Mouse (Mus musculus): ENCODE results near the gene Sytl1.

The Sytl1 gene

DNA sequence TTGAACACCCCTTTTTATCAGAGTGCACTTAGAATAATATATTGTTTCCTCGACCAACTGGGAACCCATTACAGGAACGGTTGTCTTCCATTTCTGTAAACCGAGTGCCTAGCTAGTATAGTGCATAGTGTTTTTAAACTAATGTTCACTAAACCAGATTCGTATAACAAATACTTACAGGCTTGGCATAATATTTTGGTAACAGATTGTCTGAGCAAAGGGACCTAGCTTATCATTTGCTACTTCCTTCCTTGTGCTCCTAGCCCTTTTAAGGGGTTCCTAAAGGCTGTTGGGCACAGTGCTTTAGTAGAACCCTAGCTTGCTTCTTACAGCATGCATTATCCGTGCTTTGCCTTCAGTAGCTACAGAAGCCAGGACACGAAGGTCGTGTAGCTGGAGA, 18.6 kb upstream of the Sytl1 start:
- no peak for DNase-seq (ENCODE audit: low read depth, low spot score)

DNA sequence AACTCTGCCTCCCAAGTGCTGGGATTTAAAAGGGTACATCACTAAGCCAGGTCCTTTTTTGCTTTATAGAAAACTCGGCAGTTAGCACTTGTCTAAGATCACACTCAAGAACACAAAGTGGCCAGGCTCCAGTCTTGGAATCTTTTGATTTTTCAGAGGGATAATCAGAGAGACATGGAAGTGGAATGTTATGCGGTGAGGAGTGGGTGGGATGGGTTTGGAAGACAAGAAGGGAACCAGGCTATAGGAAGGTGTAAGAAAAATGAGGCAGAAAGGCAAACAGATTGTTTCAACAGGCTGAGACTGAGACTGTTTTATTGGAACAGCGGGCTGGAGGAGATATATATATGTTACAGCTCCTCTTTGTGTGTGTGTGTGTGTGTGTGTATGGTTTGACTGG, 15.6 kb upstream of the Sytl1 start:
- DNase-seq (ENCODE audit: low read depth, low spot score) = no peak

DNA sequence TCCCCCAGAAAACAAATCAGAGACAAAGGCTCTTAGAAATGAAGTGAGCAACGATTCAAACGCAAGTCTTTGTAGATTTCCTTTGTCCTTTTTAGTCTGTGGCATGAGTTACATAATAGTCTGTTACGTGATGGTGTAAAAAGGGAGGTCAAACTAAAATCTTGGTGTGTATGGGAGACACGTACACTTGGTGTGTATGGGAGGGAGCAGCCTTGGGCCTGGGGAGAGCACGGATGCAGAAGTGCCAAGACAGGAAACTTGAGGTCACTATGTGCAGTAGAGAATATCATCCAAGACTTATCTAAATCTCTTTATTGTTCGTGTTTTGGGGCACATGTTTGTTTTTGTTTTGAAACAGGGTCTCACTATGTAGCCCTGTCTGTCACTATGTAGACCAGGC, 15.2 kb upstream of the Sytl1 start:
- DNase-seq (ENCODE audit: low read depth, low spot score) = no peak

DNA sequence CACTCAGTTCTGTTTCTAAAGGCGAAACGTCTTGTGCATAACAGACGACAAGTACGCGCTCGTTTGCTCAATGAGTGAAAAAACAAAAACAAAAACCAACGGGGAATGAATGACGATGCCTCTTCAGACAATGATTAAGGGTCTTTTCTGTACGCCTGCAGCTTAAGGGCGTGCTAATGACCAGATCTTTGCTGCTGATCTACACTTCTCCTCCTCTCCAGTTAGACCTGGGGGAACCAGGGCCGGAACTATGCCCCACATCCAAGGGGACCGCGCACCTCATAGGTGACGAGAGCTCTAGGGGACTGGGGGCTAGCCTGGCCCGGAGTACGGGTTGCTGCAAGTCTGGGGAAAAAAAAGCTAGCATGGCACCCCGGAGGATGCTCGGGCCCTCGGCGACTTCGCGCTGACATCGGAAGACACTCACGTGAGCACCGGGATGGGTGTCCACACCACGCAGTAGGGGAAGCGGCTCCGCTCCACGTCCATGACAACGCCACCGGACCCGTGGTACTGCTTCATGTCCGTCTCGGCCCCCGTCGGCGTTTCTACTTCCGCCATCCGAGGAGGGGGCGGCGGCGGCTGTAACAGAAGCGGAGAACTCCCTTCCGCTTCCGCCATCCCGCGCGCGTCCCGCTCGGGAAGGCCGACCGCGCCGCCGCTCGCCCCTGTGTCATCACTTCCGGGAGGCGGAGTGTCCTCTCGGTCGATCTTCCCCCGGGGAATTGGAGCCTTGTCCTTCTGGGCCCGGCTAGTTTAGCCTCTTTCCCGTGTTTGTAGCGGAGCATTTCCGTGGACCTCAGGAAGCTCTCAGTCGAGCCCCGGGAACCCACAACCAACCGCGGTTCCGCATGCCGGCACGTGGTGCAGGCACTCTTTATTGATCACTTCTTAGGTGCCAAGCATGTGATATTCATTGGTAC, 14.5 kb upstream of the Sytl1 start, which contains the start of gene Tmem222:
TSS of gene Tmem222 (minus strand) at position 689 of the 923 bp plus-strand sequence.
- peak; percentile 98 for DNase-seq (ENCODE audit: low read depth, low spot score)

DNA sequence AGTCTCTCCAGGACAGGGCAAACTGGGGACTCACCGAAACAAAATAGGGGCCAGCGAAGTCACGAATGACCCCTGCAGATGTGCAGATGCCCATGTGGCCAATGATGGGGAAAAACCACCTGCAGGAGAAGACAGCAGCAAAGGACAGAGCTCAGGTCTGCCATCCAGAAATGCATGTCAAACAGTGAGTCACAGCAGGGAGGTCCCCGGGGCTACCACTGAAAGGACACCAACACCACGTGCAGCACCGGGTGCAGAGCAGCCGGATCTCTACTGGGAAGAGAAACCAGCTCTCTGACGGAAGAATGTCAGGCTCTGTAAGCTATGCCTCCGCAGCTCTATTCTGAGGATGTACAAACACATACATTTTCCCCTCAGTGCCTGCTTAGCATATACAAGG, 8.0 kb upstream of the Sytl1 start:
- DNase-seq (ENCODE audit: low read depth, low spot score) = peak; percentile 12

DNA sequence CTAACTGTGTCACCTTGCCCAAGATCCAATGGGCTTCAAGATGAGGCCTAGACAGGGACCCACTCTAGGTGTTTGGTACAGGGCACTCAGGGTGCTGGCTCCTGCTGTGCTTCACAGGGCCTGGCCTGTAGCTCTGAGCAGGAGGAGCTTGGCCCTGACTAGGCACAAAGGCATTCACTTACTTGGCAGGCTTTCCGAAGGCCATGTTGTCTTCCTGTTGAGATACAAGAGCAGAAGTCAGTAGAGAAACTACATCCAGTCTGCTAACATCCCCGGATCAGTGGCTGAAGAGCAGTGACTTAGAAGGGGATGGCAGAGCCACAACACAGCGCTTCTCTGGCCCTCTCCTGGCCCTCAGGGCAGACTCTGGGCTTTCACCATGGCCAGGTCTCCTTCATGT, 6.7 kb upstream of the Sytl1 start:
- DNase-seq (ENCODE audit: low read depth, low spot score) = no peak

DNA sequence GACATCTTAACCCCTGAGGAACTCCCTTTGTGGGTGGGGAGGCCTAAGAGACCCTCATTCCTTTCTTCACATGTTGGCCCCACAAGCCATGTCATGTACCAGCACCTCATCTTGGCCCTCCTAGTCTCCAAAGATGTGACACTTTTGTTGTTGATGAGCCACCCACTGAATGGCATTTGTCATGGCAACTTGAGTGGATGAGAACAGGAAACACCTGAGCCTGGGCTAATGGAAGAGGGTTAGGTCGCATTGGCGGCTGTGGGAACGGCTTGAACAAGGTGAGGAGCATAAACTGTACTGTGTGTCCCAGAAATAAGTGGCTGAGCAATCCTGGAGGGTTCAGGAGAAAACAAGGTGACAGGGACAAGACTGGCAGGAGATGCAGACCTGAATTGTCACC, 6.0 kb upstream of the Sytl1 start:
- DNase-seq (ENCODE audit: low read depth, low spot score) = no peak

DNA sequence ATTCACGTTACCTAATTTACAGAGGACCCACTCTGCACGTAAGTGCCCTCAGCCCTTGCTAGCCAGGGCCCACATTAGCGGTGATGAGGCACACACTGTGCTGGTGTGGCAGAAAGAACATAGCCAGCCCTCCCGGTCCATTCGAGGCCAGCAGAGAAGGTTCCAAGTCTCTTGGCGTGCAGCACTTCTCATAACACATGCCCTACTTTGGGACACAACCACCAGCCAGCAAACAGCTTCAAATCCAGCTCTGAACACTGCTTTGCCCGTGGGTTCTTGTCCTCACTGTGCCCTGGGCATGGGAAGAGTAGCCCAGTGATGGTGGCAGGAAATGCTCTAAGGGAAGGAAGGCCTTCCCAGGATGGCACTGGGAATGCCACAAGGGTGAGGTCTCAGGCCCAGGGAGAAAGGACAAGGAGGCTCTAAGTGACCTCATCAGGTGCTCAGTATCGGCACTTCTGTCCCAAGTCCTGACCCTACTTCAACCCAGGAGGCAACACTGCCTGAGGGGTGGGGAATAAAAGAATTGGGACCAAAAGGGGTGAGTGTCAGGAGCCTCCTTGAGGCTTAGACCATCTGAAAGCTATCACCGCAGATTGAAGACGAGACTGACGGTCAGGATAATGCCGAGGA, 3.5 kb upstream of the Sytl1 start:
- DNase-seq (ENCODE audit: low read depth, low spot score) = no peak

DNA sequence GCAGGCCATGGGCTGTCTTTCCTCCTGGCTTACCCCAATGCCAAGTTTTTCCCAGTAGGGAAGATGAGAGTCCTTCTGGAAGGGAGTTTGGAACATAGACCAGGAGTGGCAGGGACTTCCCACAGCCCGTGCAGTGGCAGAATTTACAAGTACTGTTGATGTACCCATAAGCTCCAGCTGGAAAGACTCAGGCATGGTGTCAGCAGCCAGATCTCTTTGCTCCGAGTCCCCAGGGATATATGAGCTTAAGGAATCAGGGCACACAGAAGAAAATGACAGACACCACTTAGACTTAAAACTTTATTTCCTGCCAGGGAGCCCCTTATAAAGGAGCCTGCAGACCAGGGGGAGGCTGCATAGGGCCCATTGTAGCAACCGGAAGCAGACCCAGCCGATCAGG, 2.8 kb upstream of the Sytl1 start:
- DNase-seq (ENCODE audit: low read depth, low spot score) = peak; percentile 13

DNA sequence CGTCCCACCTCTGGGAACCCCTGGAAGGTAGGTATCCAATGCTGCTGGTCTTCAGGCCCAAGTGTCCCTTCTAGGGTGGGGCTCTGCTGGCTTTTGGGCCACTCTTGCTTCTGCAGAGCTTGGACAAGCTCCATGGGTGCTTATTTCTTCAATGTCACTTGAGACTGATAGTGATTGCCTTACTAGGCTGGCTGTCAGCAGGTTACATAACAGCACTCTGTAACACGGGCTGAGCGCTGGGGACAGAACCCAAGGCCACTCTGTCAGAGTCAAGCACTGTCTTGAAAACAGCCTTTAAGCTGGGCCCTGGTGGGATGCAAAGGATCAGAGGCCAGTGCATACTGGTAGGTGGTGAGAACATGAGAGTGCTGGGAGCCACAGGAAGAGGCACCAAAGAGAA, 2.4 kb upstream of the Sytl1 start:
- DNase-seq (ENCODE audit: low read depth, low spot score) = peak; percentile 10

DNA sequence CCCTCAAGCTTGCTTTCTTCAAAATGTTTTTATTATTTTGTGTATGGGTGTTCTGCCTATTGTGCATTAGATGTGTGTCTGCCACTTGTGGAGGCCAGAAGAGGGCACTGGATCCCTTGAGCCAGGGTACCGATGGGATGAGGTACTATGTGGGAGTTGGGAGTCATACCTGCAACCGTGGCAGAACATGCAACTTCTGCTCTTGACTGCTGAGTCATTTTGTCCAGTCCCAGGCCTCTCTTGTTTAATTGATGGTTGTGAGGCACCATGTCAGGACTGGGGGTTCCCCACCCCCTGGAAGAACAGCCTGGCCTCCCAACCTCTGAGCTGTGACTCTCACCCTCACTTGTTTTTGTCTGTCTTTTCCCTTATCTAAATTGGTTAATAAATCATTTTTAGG, 1.6 kb upstream of the Sytl1 start:
- DNase-seq (ENCODE audit: low read depth, low spot score) = no peak

DNA sequence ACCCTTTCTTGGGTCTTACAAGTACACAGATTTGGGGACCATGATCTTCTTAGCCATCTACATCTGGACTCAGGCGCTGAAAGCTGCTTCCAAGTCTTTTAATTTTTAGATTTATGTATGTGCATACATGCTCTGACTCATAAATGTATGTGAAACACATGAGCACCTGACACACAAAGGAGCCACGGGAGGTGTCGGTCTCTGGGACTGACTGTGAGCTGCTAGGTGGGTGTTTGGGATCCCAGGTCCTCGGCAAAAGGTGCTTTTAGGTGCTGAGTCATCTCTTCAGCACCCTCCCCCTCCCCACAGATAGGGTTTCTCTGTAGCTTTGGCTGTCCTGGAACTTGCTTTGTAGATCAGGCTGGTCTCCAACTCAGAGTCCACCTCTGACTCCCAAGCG, 843 bp upstream of the Sytl1 start:
- peak; percentile 7 for DNase-seq (ENCODE audit: low read depth, low spot score)

DNA sequence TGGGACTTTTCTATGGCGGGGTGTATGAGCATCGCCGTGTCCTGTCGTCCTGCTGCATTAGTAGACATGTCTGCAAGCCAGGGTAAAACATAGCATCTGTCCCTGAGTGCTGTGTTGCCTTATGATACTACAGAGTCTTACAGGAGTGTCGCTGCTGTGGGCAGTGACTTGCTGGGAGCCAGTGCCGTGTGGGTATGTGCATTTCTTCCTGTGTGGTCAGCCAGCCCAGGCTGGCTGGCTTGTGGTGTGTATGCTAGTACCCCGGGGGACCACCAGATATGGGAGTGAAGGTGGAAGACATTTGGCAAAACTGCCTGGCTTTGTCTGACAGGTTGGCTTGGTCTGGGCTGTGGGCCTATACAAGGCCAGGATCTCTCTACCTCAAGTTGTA, 543 bp downstream of the Sytl1 start:
- DNase-seq (ENCODE audit: low read depth, low spot score) = no peak

DNA sequence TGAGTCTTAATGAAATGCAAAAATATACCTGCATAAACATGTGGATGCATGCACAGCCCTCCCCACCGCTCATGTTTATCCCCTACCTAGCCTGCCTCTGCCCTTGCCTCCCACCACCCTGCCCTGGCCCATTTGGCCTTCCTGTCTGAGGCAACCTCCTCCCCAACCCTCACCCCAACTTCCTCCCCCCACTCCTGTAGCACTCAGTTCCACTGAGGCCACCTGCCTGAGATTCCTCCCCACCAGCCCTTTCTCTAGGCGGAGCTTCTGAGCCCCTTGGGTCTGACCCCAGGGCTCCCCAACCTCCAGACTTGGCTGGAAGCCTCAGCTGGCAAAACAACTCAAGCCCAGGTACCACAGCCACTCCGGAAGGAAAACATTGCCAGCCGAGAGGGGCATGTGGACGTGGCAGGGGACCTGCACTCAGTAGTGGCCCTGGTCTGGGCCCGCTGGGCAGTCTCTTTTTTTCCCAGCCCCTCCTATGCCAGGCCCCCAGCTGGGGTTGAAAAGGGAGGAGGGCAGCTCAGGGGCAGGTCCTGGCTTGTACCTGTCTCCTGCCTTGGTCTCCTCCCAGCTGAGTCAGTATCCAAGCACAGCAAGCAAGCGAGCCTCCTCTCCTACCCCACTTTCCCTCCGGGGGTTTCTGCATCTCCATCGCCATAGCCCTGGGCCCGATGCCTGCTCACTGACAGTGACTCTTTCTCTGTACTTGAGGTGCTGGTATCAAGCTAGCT, 1.1 kb downstream of the Sytl1 start:
- no peak for DNase-seq (ENCODE audit: low read depth, low spot score)

DNA sequence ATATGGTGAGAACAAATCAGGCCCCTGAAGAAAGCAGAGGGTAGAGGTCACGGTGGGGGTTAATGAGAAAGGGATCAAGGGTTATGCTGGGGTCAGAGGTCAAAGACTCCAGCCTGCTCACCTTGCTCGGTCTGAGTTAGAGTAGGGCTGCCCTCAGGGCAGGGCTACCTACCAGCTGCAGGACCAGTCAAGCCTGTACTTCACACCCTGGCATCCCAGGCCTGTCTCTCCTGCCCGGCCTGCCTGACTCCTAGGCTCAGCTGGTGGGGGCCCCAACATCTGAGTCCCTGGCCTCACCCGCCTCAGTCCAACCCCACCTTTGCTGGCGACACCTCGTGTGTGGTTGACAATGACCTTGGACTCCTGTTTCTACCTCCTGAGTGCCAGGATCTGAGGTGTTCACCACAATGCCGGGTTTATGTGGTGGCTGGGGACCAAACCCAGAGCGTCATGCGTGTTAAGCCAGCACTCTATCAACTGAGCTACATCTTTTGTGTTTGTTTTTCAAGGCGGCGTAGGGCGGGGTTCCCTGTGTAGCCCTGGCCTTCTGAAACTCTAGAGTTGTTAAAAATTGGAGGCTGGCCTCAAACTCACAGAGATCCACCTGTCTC, 5.0 kb downstream of the Sytl1 start:
- DNase-seq (ENCODE audit: low read depth, low spot score) = no peak

DNA sequence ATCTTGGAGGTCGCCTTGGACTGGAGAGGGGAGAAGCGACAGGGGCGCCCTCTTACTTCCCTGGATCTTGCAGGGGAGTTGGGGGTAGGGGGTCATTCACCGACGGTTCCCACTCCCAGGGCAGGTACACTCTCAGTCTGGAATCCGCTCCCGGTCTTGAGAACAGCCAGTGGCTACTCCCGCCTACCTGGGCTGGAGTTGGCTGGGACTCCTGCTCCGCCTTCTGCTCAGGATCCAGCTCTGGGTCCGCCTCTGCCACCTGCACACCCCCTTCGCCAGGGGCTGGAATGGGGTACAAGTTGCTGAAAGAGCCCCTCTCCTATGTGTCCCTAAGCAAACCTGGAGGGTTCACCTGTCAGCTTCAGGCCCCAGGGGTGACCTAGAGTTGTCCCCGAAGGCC, 5.7 kb downstream of the Sytl1 start:
- DNase-seq (ENCODE audit: low read depth, low spot score) = no peak

DNA sequence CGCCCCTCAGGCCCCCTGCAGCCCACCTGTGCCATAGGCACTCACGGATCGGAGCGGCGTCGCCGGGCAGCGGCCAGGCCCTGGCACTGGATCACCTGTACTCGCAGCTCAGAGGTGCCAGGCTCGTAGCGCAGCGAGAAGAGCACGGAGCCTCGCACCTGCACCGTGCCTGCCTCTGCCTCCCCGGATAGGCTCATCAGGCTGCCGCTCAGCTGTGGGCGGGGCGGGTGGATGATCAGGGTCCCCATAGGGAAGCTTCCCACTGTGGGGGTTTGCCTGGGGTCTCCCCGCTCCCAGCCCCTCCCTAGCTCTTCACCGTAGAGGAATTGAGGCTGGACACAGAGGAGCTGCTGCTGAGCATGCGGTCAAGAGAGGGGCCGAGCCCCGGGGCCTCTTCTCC, 6.1 kb downstream of the Sytl1 start:
- peak; percentile 21 for DNase-seq (ENCODE audit: low read depth, low spot score)

DNA sequence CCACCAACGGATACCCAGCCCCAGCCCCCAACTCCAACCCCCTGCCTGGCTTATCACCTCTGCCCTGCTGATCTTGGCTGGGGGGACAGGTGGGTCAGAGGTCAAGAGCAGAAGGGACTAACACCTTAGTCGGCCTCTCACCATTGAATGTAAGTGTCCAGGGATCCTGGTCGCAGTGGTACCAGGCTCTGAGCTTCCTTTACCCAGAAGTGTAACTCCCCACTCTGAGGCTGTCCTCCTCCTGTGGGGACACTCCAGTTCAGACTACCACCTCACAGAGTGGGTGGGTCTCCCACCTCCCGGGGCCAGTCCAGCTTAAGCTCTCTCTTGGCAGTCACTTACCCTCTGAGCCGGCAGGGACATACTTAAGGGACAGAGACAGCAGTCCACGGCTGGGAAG, 7.5 kb downstream of the Sytl1 start:
- no peak for DNase-seq (ENCODE audit: low read depth, low spot score)

DNA sequence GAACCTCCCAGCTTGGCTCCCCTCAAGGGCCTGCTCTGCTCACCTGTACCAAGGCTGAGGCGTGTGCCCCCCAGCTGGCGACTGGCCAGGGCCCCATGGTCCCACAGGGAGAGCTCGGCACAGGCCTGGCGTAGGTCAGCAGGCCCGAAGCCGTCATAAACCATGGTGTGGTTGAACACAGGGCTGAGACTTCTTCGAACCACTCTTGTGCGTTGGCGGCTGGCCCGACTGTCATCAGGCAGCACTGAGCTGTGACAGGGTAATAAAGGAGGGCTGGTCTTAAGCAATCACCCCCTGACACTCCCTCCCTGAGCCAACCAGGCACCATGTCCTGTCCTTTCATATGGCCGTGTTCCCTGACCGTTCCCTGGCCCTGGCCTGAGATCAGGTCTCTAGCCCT, 9.5 kb downstream of the Sytl1 start:
- DNase-seq (ENCODE audit: low read depth, low spot score) = no peak

DNA sequence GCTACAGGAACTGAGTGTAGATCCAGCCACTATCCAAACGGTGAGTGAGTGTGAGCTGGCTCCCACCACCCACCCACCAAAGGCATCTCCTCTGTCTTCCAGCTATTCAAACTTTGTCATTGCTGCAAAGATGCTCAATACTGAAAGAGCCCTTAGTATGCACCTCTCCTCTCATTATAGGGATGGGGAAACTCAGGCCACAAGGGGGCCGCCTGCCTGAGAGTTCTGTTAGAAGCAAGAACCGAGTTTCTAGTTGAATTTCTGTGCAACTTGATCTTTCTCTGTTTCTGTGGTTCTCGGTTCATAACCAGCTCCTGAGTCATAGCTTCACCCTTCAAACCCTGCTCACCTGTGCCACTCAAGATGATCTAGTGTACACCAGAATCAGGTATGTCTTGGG, 10.8 kb downstream of the Sytl1 start:
- DNase-seq (ENCODE audit: low read depth, low spot score) = peak; percentile 18

DNA sequence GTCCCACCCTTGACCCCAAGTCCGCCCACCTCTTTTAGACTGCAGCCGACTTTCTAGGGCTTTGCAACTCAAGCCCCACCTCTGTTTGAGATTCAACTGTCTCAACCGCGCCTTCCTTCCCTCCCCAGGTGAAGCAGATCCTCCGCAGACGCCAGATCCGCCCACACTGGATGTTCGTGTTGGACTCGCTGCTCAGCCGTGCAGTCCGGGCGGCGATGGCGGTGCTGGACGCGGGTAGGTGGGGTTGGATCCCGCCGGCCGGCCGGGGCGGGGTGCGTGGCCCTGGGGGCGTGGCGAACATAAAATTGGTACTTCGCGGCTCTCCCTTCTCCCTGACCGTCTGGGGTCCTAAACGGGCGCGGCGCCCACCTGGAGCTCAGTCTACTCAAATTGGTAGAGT, 11.7 kb downstream of the Sytl1 start:
- peak; percentile 31 for DNase-seq (ENCODE audit: low read depth, low spot score)

DNA sequence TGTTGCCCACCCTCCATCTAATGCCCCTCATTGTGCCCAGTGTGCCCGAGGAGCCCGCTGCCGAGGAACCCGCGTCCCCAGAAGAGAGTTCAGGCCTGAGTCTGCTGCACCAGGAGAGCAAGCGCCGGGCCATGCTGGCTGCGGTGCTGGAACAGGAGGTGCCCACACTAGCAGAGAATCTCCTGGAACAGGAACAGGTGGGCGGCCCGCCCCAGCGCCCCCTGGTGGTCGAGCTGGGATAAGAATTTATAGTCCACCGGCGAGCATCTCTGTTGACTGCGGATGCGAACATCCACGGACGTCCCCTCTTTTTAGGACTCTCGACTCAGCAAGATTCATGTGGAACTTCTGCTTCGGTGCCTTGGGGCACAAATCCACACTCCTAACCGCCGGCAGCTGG, 12.3 kb downstream of the Sytl1 start:
- DNase-seq (ENCODE audit: low read depth, low spot score) = peak; percentile 82

All from brain, adult 2 months (tissue).